Mouse (Mus musculus) splenic B cell, adult 2 months (primary cell): ENCODE measurements at regions not wholly inside any gene's neighbourhood (a gene's known extent, or its start where the extent isn't known, plus 50 kb on each side); places are given as distances from the start of the nearest gene placed in this dataset.

ENCODE experiments used
- DNase-seq: peaks from one replicate; pipeline ENCODE4 v3.0.0-alpha.2; 2011; ENCODE audit warnings: low read depth, low spot score
- H3K27me3 ChIP-seq: 2 replicates; pipeline ENCODE4 v1.6.1; 2012; ENCODE audit warnings: mild to moderate bottlenecking, low read length, moderate library complexity, mixed read lengths; ENCODE audit not compliant: control insufficient read depth, poor library complexity, insufficient read depth, severe bottlenecking
- H3K36me3 ChIP-seq: 2 replicates; pipeline ENCODE4 v1.6.1; 2012; ENCODE audit warnings: mild to moderate bottlenecking, low read length, moderate library complexity, mixed read lengths; ENCODE audit not compliant: control insufficient read depth, poor library complexity, insufficient read depth, severe bottlenecking

GRCm38 (mm10) chr3:103513411-103513810 lies 61.6 kb upstream of the Syt6 start:
- no peaks in the 10 kb centered on the region for H3K36me3 ChIP-seq
- DNase-seq, result no peak

GRCm38 (mm10) chr3:103514061-103514460 lies 61.0 kb upstream of the Syt6 start:
- Histone ChIP-seq H3K36me3 (no peaks in the 10 kb centered on the region), H3K27me3 (no peaks in the 10 kb centered on the region)
- DNase-seq, result no peak

More at GRCm38 (mm10) chr3:103513411-103513810, 61.6 kb upstream of the Syt6 start:
- no peaks in the 10 kb centered on the region for H3K27me3 ChIP-seq

GRCm38 (mm10) chr3:103515946-103516345 lies 59.1 kb upstream of the Syt6 start:
- no peak for DNase-seq
- Histone ChIP-seq H3K27me3 (no peaks in the 10 kb centered on the region), H3K36me3 (no peaks in the 10 kb centered on the region)

- Histone ChIP-seq H3K36me3 (no peaks in the 10 kb centered on the region), H3K27me3 (no peaks in the 10 kb centered on the region)
- DNase-seq, result no peak
These were observed 57.4 kb upstream of the Syt6 start for GRCm38 (mm10) chr3:103517376-103518304.

GRCm38 (mm10) chr3:103518624-103519023 lies 56.4 kb upstream of the Syt6 start:
- Histone ChIP-seq H3K36me3 (no peaks in the 10 kb centered on the region), H3K27me3 (no peaks in the 10 kb centered on the region)
- no peak for DNase-seq
